Mouse (Mus musculus): ENCODE measurements around the gene Ctrb1.

The Ctrb1 gene

DNA sequence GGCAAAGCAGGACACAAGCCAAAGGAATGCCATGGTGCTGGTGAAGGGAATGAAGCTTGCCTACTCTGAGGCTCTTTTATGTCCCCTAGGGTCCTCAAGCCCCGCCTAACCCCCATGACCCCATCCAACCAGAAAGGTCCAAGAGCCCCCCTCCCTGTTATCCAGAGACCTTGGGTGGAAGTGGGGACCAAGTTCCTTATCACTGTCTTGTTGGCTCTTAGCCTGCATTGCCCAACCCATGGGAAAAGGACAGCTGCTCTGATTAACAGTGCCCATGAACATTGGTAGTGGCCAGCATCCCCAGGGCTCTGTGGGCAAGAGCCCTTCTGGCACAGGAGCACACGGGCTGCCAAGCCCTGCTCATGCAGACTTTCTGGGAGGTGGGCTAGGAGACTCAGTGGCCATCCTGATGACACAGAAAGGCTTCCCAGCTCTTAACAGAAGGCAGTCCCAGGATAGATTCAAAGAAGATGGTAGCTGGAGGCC lies at the start of gene Ctrb1:
Gene Ctrb1, minus strand, starts transcription at position 51 of the 486 bp plus-strand sequence.
- DNase-seq (ENCODE audit: extremely low read depth, low read depth, low spot score), result no peak

DNA sequence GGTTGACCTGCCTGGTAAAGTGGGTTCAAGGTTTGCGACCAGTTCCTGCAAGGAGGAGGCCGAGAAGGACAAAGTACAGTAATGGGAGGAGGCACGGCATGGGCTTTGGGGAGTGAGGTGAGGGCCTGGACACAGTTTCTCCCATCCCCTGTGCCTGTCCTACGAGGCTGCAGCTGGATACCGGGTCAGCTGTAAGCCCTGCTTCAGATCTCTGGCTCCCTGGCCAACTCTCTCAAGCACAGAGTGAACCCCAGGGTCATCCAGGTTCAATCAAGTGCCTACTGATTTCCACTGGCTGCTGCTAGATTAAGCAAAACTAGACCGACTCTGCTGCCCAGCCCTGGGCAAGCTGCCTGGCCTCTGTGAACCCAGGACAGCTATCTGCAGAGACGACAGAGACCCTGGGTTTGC lies 49.5 kb upstream of the Ctrb1 start:
- DNase-seq (ENCODE audit: extremely low read depth, low read depth, low spot score), result no peak

DNA sequence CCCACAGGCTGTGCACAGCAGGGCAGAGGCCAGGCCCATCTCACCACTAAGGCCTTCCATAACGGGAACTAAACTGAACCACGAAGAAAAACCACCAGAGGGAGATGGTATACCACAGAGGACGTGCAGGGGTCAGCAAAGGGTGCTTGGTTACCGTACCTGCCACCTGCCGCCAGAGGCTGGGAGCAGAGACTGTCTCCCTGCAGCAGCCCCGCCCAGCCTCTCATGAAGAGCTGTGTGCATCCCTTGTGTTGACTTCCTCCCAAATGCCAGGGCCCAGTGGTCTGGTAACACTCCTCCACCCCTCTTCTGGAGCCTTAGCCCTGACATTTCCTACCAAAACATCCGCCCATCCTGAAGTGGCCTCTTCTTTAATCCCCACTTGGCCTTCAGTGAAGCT lies 48.8 kb upstream of the Ctrb1 start:
- DNase-seq (ENCODE audit: extremely low read depth, low read depth, low spot score), result no peak

DNA sequence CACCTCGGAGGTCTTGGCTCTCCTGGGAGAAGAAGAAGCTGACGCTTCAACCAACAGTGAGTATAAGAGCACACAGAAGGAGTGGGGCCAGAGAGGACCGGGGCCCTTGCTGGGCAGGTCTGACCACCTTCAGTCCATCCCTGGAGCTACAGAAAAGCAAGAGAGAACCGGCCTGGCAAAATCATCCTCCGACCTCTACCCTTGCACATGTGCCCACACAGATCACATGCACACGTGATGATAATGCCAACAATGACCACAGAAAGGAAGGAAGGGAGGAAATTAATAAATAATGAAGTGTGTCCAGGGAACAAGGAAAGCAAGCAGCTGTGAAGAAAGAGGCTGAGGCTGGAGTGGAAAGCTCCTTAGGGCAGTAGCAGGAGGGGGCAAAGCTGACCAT lies 48.1 kb upstream of the Ctrb1 start:
- DNase-seq (ENCODE audit: extremely low read depth, low read depth, low spot score), result no peak

DNA sequence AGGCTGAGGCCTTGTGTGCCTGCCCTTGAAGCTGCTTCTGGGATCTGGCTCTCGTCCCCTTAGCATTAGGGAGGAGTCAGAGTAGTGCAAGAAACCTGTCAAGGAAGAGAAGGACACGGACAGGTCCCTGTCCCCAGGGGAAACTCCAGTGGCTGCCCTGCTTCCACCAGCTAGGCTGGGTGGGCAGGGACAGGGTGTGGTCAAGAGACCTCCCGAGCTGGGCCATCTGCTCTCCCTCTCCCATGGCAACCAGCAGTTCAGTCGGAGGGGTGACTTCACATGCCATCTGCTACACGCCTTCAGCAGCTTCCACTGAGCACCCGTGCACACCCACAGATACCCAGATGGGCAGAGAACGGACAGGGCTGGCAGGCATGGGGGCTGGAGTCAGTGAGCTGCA lies 45.5 kb upstream of the Ctrb1 start:
- no peak for DNase-seq (ENCODE audit: extremely low read depth, low read depth, low spot score)

DNA sequence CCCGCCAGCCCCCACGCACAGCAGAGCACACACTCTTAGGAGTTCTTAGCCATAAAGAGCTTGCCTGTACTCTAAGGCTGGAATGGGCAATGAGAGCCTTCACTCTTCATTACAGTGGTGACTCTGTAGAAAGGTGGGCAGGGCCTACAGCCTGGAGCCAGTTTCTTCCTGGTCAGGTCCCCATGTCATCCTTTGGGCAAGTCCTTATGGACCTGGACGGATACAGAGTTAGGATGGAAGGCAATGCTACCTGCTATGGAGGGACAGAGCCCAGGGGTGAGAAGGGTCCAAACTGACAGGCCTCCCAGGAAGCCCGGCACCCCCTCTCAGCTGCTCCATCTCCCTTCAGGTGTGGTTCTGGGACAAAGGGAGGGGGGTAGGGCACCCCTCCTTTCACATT lies 45.0 kb upstream of the Ctrb1 start:
- no peak for DNase-seq (ENCODE audit: extremely low read depth, low read depth, low spot score)

DNA sequence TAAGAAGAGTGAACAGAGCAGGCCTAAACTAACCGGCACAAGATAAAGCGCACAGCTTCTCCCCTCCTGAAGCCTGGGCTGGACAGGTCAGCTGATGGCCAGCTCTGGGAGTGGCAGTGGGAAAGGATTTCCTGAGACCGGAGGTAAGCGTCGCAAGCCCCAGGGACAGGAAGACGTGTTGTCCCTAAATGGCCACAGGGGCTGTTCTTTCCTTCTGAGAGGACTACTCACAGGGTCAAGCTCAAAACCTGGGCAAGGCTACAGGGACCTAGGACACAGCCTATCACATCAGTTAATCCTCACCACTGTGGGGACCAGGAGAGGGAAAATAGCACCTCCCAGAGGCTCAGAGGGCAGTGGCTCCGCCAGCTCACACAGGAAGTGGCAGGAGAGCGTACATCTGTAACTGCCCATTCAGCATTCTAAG lies 44.5 kb upstream of the Ctrb1 start:
- no peak for DNase-seq (ENCODE audit: extremely low read depth, low read depth, low spot score)

DNA sequence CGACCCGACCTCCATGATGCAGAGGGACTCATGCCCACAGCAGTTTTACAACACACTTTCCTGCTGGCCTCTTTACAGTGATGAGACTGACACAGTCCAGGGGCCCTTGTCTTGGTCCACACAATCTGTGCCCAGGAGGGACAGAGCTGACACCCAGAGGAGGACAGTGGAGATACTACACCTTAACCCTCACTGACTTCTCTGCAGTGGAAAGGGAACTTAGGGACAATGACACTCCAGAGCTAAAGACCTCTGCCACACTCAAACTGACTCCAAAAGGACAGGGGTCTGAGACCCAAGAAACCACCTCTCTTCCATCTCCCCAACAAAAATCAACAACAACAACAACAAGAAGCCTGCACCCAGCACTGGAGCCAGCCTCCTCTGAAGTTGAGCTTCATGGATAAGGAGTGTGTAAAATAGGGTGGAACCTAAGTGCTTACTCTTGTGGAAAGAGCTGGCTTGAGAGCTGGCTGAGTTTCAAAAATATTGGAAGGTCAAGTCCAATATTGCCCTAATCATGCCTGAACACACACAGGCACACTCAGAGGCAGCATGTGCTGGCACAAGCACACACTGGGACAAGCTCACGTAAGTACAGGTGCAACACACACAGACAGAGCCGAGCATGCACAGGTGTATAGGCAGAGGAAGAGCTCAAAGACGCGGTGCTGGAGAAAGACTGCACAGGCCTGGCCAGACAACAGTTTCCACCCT lies 43.6 kb upstream of the Ctrb1 start:
- no peak for DNase-seq (ENCODE audit: extremely low read depth, low read depth, low spot score)

DNA sequence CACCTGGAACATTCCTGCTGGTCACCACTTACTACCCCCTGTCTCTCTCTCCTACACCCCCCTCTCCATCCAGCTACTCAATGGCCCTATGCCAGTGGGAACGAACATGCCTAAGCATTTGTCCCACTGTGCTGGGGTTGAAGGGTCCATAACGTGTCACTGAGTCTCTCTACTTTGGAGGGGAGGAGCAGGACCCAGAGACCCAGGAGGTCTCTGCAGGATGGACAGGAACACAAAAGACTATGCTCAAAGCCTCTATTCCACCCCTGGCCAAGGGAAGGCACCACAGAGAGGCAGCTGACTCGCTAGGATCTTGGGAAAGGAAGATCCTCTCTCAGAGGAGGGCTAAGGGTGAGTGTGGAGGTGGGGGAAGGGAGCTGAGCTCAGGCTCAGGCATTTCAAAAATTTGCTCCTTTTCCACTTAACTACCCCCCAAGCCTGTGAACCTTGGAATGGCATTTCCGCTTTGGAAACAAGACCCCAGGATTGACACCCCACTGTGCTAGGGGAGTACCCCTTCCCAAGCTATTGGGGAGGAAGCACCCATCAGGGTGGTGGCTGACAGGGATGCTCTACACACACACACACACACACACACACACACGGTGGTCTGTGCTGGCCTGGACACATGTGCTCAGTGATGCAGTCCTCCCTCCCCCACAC lies 42.9 kb upstream of the Ctrb1 start:
- no peak for DNase-seq (ENCODE audit: extremely low read depth, low read depth, low spot score)

DNA sequence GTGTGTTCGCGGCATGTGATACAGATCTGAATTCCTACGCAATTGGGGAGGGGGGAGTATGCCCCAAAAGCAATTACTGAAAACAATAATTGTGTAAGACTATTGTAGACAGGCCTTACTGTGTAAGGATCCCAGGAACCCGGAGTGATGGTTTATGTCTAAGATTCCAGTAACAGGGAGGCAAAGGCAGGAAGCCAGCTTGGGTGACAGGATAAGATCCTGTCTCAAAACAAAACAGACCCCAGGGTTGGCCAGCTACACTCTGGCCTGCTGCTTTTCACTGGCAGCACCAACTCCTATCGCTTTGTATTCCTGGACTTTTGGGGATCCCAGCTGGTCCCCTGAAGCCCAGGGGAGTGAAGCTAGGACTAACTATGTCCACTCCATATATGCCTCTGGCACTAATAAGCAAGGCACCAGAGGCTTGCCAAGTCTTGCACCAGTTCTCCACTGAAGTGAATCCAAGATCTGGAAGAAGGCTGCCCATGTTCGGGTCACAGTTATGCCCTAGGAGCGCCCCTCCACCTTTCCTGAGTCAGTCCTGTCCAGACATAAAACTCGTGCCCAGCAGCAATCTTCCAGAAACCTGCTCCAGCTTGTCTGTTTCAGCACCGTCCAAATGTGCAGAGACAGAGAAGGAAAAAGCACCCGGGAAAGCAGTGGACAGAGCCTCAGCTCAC lies 41.7 kb upstream of the Ctrb1 start:
- DNase-seq (ENCODE audit: extremely low read depth, low read depth, low spot score), result peak; percentile 57

DNA sequence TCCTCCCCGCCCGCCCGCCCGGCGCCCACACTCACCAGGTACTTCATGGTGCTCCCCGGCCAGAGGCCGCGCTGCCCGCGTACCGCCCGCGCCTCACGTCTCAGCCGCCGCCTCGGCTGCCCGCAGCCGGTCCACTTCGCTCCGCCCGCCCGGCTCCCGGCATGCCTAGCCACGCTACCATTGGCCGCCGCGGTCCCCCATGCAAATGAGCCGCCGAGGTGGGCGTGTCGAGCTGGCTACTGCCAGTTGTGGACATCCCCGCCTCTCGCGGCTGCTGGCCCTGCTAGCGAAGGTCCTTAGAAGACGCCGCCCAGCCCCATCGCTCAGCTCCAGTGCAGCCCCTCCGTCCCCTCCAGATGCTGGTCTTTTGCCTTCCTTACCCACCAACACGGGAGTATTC lies 41.2 kb upstream of the Ctrb1 start:
- DNase-seq (ENCODE audit: extremely low read depth, low read depth, low spot score), result peak; percentile 52

DNA sequence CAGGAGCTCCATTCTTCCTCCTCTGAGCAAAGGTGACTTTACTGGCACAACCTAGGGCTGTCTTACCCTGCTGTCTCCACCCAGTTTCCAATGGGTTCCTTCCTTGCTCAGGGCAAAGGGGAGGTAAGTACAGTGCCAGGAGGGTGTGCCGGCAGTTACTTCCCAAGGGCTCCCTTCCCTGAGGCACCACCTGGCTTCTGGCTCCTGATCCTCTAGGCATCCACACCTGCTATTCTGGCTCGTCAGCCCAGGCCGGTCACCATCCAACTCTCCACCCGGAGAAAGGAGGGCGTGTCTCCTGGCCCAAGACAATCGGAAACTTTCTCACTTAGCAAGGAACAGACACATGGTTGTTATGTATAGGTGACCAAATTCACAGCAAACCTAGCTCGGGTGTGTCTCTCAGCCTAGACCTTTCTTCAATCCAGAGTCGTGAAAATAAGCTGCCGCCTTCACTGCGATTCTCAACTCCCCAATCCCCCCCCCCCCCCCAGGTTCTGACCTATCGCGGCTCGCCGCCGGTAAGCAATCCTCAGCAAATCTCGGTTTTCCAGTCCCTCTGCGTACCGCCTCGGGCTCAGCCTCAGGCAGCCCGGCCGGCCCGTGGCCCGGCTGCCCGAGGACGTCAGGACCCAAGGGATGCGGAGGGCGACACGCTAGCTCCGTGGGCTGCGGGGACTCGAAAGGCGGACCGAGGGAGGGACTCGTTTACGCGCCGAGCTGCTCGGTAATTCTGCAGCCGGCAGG lies 40.6 kb upstream of the Ctrb1 start:
- no peak for DNase-seq (ENCODE audit: extremely low read depth, low read depth, low spot score)

DNA sequence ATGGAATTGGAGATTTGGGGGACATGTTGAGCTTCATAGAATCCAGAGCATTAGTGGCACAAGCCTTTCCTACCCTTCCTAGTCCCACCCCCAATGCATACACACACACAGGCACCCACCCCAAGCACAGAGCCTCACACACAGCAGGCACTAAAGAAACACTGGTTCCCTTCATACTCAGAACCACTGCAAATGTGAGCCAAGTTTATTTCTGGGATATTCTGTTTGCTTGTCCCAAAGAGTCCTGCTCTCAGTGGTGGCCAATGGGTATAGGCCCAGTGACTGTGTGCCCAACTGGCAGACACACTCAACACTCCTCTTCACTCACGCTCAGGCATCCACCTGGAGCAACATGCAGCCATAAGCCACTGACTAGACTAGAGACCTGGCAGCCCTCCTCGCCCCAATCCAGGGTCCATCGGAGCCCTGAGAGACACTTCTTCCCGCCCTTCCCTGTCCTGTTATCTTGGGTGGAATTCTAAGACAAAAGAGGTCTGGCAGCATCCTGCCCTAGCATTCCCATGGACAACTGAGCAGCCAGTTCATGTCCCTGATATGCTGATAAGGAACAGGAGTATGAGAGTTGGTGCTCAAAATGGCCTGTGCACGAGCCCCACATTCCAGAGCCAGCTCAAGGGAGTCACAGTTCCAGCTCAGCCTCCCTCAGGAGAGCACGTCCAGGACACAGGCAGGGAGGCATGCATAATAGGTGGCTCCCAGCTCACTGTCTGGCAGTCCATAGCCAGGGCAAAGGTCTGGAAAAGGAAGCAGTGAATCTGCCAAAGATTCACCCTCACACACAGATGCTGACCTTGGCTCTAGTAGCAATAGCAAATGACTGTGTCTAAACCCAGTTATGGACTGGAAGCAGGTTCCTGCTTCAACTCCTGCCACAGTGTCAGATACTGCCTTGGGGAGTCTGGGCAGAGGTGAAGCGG lies 38.7 kb upstream of the Ctrb1 start:
- DNase-seq (ENCODE audit: extremely low read depth, low read depth, low spot score), result peak; percentile 63

DNA sequence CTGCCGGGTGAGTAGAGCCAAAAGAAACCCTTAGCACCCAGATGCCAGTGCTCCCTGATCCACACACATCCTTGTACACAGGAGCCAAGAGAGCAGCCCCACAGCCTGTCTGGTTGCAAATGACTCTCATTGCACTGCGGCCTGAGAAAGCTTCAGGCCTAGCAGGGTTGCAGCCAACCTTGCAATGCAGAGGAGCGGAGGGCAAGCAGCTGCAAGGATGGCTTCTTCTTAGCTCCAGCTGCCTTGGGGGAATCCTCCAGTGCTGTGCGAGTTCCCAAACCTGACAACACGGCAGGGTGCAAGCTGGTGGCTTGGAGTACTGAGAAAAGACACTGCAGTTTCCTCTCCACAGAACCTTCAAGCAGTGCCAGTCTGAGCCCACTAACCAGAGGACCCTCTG lies 37.7 kb upstream of the Ctrb1 start:
- DNase-seq (ENCODE audit: extremely low read depth, low read depth, low spot score), result no peak

DNA sequence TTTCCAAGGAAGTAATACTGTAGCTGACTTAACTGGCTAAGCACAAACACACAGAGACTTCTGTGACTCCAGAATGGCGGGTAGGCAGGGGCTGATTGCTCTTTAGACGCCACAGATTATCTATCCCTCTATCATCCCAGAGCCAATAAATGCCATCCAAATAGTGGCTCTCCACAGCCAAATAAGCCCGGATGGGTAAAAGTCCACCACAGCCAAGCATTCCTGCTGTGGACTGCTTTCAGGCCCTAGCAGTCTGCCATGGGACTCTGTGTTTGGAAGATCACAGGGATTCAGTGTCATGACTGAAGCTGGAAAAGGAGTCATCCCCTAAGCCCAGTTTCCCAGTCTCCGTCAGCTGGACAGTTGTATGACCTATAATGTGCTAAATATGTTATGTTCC lies 36.7 kb upstream of the Ctrb1 start:
- no peak for DNase-seq (ENCODE audit: extremely low read depth, low read depth, low spot score)

DNA sequence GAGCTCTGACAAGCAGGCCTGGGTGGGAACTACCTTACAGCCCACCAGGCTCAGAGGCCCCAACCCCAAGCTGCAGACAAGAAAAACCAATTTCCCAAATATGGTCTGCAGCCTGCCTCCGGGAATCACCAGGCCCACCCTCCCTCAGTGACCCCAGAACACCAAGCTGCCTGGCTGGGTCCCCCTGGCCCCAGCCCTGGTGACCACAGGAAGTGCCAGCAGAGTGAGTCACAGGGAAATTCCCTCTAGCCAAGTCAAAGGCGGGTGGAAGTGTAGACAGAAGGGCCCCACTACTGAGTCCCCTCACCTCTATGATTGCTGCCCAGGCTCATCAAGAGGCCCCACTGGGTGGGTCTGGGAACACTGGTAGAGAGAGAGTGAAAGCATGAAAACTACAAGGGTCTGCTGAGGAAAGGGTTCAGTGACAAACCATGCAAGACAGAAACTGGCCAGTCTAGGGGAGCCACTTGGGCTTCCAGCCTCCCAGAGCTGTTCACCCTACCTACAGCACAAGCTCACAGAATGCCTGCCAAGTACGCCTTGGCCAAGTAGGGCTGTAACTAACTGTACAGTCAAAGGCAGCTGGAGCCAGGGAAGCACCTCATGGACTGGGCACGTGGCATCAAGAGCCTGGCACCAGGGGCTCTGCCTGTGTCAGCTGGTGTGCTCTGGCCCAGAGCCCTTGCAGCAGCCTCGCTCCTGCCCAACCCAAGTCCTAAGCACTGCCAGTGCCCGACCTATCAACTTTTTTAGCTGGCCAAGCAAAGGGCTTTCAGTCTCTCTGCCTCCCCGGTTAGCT lies 35.5 kb upstream of the Ctrb1 start:
- peak; percentile 90 for DNase-seq (ENCODE audit: extremely low read depth, low read depth, low spot score)

DNA sequence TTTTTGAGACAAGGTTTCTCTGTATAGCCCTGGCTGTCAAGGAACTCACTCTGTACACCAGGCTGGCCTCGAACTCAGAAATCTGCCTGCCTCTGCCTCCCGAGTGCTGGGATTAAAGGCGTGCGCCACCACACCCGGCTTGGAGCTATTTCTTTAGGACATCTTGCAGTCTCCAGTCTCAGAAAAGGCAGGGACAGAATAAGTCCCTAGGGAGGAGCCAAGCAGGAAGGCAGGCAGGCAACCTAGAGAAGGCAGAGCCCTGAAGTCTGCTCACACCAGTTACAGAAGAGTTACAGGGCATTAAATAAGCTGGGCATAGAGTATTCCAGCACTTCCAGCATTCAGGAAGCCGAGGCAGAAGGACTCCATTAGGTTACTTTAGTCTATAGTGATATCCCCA lies 34.5 kb upstream of the Ctrb1 start:
- no peak for DNase-seq (ENCODE audit: extremely low read depth, low read depth, low spot score)

DNA sequence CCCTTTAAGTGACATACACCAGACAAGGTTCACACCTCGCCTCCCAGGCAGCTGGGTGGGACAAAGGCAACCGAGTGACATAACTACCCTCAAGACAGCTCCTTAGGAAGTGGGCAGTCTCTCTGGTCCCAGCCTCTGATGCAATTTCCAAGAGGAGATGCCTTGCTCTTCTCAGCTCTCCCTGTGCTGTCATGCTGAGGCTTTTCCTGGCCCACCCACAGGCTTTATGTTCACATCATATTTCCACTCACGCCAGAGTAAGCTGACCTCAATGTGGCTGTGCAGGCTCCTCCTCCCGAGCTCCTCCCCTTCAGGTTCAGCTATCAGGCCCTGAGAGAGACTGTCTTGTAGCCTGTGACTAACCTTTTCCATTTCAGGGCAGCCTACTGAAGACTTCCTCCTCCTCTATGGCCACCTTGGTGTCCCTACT lies 29.3 kb upstream of the Ctrb1 start:
- DNase-seq (ENCODE audit: extremely low read depth, low read depth, low spot score), result no peak

DNA sequence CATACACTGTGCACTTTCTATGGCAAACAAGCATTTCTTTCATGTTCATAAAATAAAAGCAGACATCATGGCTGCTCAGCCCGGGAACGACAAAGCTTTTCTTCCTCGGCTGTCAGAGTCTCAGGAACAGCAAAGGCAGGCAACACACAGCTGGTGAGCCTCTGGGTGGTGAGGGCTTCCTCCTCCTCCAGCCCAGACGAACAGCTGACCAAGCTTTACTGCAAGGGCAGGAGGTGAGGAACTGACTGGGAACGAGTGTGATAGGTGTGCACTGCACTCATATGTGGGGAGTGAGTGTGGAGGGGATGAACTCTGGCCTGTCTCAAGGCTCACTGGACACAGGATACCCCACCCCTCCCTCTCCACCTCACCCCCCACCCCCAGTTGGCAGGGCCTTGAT lies 28.1 kb upstream of the Ctrb1 start:
- no peak for DNase-seq (ENCODE audit: extremely low read depth, low read depth, low spot score)

Measured in fat pad, adult 2 months (tissue).